Mouse (Mus musculus) embryonic facial prominence, embryonic 15.5 days (tissue): ENCODE results near the gene Tnip1. TPM values are rescaled to one million over a fixed set of nuclear protein-coding genes. Genes with fewer than 3 reads are reported as not detected.
"Not testable (repeated sequence)": the region's sequence is repeated elsewhere in the genome, so short reads cannot be mapped to it uniquely, and the experiment has no call there.

Source experiments
- ATAC-seq: fragments of 200-750 bp; cut with Nextera tagmentation; 2 replicates; pipeline ENCODE4 v1.8.0; 2017; ENCODE audit warnings: low read depth, moderate TSS enrichment; ENCODE audit not compliant: insufficient number of reproducible peaks, low FRiP score, low TSS enrichment
- H3K27ac ChIP-seq: fragments of 300-500 bp; sonication (generic); replicated peaks from 2 replicates; pipeline ENCODE4 v1.5.1; 2015; ENCODE audit warnings: mild to moderate bottlenecking, inconsistent platforms
- H3K27me3 ChIP-seq: fragments of 300-500 bp; sonication (generic); 2 replicates; pipeline ENCODE4 v1.6.1; 2015; ENCODE audit warnings: inconsistent platforms
- H3K36me3 ChIP-seq: fragments of 300-500 bp; sonication (generic); 2 replicates; pipeline ENCODE4 v1.6.1; 2015; ENCODE audit warnings: mild to moderate bottlenecking, inconsistent platforms
- H3K4me1 ChIP-seq: fragments of 300-500 bp; sonication (generic); 2 replicates; pipeline ENCODE4 v1.6.1; 2015; ENCODE audit warnings: inconsistent platforms
- H3K4me2 ChIP-seq: fragments of 300-500 bp; sonication (generic); replicated peaks from 2 replicates; pipeline ENCODE4 v1.6.1; 2015; ENCODE audit warnings: mild to moderate bottlenecking, inconsistent platforms
- H3K4me3 ChIP-seq: fragments of 300-500 bp; sonication (generic); replicated peaks from 2 replicates; pipeline ENCODE4 v1.5.1; 2015; ENCODE audit warnings: mild to moderate bottlenecking, inconsistent platforms
- H3K9ac ChIP-seq: fragments of 300-500 bp; sonication (generic); 2 replicates; pipeline ENCODE4 v1.6.1; 2015; ENCODE audit warnings: inconsistent platforms
- H3K9me3 ChIP-seq: fragments of 300-500 bp; sonication (generic); replicated peaks from 2 replicates; pipeline ENCODE4 v1.6.1; 2016; ENCODE audit warnings: inconsistent platforms
- WGBS: fragments of 180-500 bp; shearing (Covaris S2); methylation state at CpG from one replicate; pipeline ENCODE4 v1.1.7; 2015; 5-methylcytosine and 5-hydroxymethylcytosine counted together
- polyA plus RNA-seq: library from polyadenylated mRNA; unstranded; fragments of >200 nt; fragmentation: Nextera tagmentation; extraction: Ambion mirVana; gene quantifications from 2 replicates; pipeline ENCODE4 v1.2.1, GENCODE M21; 2015

The Tnip1 gene
- polyA plus RNA-seq, 1 experiment from 2014 or later = 24.5 TPM

DNA sequence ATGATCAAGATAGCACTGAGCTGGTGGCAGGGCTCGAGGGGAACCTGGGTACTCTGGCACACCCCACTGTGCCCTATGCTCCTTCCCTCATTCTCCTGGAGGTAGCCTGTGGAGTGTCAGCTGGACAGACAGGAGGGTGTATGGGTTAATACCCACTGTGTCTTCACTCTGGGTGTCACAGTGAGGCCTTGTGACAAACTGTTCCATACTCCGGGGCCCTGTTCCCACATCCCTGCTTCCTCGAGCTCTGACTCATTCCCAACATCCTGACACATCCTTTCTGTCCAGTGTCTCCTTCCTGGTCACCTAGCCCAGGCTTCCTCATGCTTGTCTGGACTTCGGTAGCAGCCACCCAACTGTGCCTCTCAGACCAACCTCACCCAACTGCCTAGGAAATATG lies 56.3 kb downstream of the Tnip1 start:
- peaks cover 11% of the 10 kb centered on the region for H3K4me1 ChIP-seq
- no peaks in the 10 kb centered on the region for H3K9me3 ChIP-seq
- 83% methylated on average over 4 of the region's 4 CpGs for WGBS
- no peak overlapping the region for H3K27ac ChIP-seq
- no peaks in the 10 kb centered on the region for H3K27me3 ChIP-seq
- no peak overlapping the region for H3K4me2 ChIP-seq
- no peak overlapping the region for H3K9ac ChIP-seq
- peaks cover 21% of the 10 kb centered on the region for H3K36me3 ChIP-seq
- no peak overlapping the region for H3K4me3 ChIP-seq
- no peak for ATAC-seq

DNA sequence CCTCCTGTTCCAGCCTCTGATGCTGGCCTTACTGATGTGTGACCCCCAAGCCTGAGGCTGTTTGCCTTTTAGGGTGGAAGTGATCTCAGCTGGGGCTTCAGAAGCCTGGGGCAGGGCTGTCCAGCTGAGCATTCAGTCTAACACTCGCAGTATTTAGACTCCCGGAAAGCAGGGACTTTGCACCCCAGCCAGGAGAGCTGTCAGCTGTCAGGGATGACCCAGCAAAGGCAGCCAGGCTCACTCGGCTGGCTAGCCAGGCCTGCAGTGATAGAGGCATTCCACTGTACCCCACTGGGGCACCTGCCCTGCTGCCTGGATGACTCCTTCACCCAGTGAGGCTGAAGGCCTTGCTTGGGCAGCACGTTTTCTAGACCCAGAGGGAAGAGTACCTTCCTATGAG lies 56.8 kb downstream of the Tnip1 start:
- Histone ChIP-seq H3K27me3 (no peaks in the 10 kb centered on the region), H3K4me2 (no peak overlapping the region), H3K9me3 (no peaks in the 10 kb centered on the region), H3K4me1 (peaks cover 11% of the 10 kb centered on the region), H3K4me3 (no peak overlapping the region), H3K9ac (no peak overlapping the region), H3K27ac (no peak overlapping the region), H3K36me3 (peaks cover 16% of the 10 kb centered on the region)
- 57% methylated on average over 4 of the region's 4 CpGs for WGBS
- ATAC-seq = no peak

DNA sequence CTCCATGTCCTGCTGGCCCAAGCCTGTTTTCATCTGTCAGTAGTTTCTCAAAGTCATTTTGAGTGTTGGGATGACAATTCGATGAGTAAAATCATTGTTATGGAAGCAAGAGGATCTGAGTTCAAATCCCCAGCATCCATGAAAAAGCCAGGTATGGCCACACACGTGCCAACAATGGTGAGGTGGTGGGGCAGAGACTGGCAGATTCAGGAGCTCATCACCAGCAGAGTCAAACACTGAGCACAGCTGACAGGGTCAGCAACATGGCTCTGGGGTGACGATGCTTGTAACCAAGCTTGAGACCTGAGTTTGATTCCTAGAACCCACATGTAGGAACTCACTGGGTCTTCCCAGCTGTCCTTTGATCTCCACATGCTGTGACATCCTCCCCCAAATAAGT lies 57.6 kb downstream of the Tnip1 start:
- no peak overlapping the region for H3K4me2 ChIP-seq
- peaks cover 8% of the 10 kb centered on the region for H3K36me3 ChIP-seq
- no peak for ATAC-seq
- no peaks in the 10 kb centered on the region for H3K27me3 ChIP-seq
- no peak overlapping the region for H3K9ac ChIP-seq
- H3K9me3 ChIP-seq = no peaks in the 10 kb centered on the region
- H3K4me3 ChIP-seq = no peak overlapping the region
- WGBS = 87% methylated on average over 3 of the region's 3 CpGs
- H3K27ac ChIP-seq = no peak overlapping the region
- H3K4me1 ChIP-seq = peaks cover 11% of the 10 kb centered on the region

DNA sequence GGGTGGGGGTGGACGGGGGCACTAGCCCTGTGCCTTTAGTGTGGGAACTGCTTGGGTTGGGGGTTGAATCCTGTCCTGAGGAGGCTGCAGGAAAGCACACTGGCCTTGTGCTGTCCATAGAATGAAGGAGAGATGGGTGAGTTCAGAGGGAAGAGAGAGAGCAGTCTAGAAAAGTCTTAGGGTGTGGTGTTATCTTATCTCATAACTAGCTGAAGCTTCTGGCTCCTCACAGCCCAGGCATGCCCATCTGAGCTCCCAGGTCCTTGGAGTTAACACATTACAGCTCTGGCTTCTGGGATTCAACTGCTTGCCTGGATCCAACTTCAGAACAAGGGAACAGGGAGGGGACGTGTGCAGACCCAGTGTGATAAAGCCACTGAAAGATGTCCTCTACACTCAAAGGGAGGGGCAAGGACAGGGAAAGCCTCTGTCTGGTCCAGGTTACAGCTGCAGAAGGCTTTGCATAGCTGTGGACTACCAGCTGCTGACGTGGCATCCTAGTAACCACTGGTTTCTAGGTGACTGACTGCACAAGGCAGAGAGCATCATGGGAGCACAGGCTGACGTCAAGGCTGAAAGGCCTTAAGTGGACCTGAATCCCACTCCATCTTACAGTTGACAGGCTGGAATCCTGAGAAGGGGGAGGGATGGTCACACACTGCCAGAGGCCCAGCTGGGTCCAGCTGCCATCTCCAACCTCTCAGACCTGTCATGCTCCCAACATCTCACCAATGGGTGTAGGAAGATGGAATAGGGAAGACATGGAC lies 58.6 kb downstream of the Tnip1 start:
- H3K27ac ChIP-seq = no peak overlapping the region
- peaks cover 11% of the 10 kb centered on the region for H3K4me1 ChIP-seq
- H3K4me3 ChIP-seq = no peak overlapping the region
- no peaks in the 10 kb centered on the region for H3K9me3 ChIP-seq
- no peak overlapping the region for H3K9ac ChIP-seq
- 56% methylated on average over 4 of the region's 4 CpGs for WGBS
- ATAC-seq = no peak
- H3K4me2 ChIP-seq = no peak overlapping the region
- H3K27me3 ChIP-seq = no peaks in the 10 kb centered on the region
- peaks cover 2% of the 10 kb centered on the region; the same call in 1 of the 2 replicates for H3K36me3 ChIP-seq

DNA sequence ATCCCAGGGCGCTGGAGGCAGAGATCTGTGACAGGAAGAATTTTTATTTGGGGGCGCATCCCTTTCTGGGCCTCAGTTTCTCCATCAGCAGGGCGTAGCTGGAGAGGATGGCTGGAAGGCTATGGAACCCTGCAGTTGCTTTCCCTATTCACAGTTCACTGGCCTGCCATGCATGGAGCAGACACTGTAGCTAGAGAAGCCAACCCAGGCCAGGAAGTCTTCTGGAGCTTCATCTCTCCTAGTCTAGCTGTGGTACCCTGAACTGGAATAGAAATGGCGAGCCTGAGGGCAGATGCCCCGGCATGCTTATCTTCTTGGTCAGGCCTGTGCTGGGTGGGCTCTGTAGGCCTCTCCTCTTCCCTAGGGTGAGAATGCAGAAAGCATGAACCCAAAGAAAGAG lies 59.4 kb downstream of the Tnip1 start:
- Histone ChIP-seq H3K4me1 (peaks cover 11% of the 10 kb centered on the region), H3K27ac (no peak overlapping the region), H3K9ac (no peak overlapping the region), H3K4me2 (peak overlapping the region; percentile 94), H3K36me3 (no peaks in the 10 kb centered on the region), H3K4me3 (peak overlapping the region; percentile 50), H3K27me3 (no peaks in the 10 kb centered on the region), H3K9me3 (no peaks in the 10 kb centered on the region)
- WGBS = 70% methylated on average over 5 of the region's 5 CpGs
- no peak for ATAC-seq

DNA sequence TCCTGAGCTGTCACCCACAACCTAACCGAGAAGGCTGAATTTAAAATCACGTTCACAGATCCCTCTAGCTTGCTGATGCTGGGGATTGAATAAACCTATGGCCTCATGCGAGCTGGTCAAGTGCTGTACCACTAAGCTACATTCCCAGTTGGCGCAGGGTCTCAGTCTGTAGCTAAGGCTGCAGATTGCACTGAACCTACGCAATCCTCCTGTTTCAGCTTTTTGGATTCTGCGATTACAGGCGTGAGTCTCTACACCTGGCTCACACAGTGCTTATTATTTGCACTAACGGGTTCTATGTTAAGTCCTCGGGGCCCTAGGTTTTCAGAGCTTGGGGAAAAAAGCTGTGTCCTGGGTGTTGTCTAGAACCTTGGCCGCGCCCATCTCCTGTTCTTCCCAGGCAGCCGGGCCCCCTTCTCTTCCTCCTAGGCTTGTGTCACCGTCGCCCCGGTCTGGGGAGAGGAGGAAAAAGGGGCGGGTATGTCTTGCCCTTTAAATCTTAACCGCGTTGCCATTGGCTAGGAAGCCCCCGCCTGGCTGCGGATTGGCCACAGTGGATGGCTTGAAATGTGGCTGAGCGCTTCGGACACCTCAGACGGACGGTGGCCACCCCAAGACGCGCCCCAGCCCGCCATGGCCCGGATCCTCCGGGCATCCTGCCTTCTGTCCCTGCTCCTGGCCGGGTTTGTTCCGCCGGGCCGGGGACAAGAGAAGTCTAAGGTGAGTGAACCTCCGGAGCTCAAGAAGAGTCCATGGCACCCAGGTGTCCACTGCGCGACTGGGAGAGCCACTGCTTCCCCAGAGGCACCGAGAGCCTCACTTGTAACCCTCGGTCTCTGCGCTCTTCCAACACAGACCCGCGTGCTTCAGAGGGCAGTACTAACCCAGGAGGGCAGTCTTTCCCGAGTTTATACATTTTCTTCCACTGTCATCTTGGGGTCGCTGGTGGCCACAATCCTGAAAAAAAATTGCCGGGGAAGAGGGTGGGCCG lies 60.1 kb downstream of the Tnip1 start, which contains the start of gene Gpx3:
Gpx3 (plus strand) TSS at position 121 of the 991 bp plus-strand sequence.
- ATAC-seq = peak; percentile 75; the same call in 1 of the 2 replicates
- Histone ChIP-seq H3K4me3 (peak within 1 kb of the TSS; percentile 50), H3K4me1 (peaks cover 11% of the 10 kb centered on the region), H3K27ac (no peak within 1 kb of the TSS), H3K27me3 (no peaks in the 10 kb centered on the region), H3K36me3 (no peaks in the 10 kb centered on the region), H3K9me3 (no peaks in the 10 kb centered on the region), H3K9ac (peak within 1 kb of the TSS; percentile 47), H3K4me2 (peak within 1 kb of the TSS; percentile 94)
- 14% methylated on average over 45 of the region's 45 CpGs for WGBS

DNA sequence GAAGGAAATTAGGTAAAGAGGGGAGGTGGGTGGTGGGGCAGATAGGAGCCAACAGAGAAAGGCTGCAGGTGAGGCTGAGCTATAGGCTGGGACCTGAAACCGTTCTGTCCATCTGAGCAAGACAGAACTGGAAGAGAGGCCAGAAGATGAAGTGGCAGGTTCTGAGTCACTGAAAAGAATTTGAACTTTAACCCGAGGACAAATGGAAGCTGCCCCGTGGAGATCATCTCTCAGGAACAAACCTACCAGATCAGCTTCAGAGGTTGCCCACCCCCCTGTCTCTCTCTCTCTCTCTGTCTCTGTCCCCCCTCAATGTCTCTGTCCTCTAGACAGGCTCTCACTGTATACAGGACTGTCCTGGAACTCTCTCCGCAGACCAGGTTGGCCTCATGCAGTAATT lies 63.1 kb downstream of the Tnip1 start:
- H3K4me3 ChIP-seq = no peak overlapping the region
- no peaks in the 10 kb centered on the region for H3K9me3 ChIP-seq
- no peaks in the 10 kb centered on the region for H3K36me3 ChIP-seq
- H3K4me2 ChIP-seq = no peak overlapping the region
- 72% methylated on average over 4 of the region's 4 CpGs for WGBS
- no peak overlapping the region for H3K9ac ChIP-seq
- ATAC-seq = no peak
- peaks cover 11% of the 10 kb centered on the region for H3K4me1 ChIP-seq
- no peaks in the 10 kb centered on the region for H3K27me3 ChIP-seq
- no peak overlapping the region for H3K27ac ChIP-seq

DNA sequence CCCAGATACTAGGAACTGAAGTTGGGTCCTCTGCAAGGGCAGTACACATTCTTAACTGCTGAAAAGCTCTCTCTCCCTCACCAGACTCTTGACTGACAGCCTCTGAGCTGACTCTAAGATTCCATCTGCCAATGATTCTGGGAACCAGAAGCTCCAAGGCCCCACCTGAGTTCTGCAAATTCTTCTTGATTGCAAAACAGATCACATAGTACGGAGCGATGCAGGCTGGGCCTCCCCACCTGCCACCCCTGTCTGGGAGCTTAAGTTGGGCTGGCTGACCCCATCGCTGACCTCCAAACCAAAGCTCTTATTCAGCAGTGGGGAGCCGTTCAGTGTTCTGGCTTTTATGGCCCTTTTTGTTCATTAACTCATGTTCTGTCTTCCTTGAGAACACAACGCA lies 65.2 kb downstream of the Tnip1 start:
- 57% methylated on average over 5 of the region's 5 CpGs for WGBS
- H3K9me3 ChIP-seq = no peaks in the 10 kb centered on the region
- no peak overlapping the region for H3K4me3 ChIP-seq
- no peak overlapping the region for H3K27ac ChIP-seq
- H3K4me1 ChIP-seq = peaks cover under 1% of the 10 kb centered on the region; the same call in 1 of the 2 replicates
- H3K36me3 ChIP-seq = no peaks in the 10 kb centered on the region
- H3K27me3 ChIP-seq = no peaks in the 10 kb centered on the region
- H3K4me2 ChIP-seq = no peak overlapping the region
- no peak for ATAC-seq
- no peak overlapping the region for H3K9ac ChIP-seq

DNA sequence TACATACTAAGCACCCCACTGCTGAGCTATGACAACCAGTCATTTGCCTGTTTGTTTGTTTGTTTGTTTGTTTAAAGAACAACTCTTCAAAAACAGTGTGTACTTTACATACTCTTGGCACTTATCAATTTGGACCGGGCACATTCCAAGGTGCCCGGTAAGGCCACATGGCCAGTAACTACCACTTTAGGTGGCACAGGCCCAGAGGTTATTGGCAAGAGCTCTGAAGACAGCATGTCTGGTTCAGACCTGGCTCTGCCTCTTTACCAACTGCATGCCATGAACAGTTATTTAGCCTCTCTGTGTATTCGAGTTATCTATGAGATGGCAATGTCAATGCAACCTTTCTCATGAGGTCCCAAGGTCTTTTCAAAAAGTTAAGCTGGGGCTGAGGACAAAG lies 66.1 kb downstream of the Tnip1 start:
- 79% methylated on average over 3 of the region's 3 CpGs for whole genome bisulfite sequencing
- H3K4me1 ChIP-seq, H3K9me3 ChIP-seq, ATAC-seq, H3K36me3 ChIP-seq, H3K27me3 ChIP-seq, H3K27ac ChIP-seq, H3K4me2 ChIP-seq, H3K4me3 ChIP-seq, H3K9ac ChIP-seq: not testable (repeated sequence)

DNA sequence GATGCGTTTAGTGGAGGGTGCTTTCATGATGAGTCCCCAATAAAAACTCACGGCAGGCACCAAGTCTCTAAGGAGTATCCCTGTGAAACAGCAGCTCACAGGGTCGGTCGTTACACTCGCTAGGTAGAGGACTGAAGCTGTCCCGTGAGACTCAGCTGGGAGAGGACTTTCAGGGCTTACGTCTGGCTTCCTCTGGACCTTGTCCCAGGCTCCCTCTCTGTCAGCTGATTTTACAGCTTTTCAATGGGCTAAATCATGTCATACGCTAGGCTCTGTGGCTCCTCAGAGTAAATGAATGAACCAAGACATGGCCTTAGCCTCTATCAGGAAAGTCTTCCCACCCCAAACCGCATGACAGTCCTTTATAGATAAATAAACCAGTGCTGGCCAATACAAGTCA lies 68.1 kb downstream of the Tnip1 start:
- 65% methylated on average over 9 of the region's 9 CpGs for WGBS

DNA sequence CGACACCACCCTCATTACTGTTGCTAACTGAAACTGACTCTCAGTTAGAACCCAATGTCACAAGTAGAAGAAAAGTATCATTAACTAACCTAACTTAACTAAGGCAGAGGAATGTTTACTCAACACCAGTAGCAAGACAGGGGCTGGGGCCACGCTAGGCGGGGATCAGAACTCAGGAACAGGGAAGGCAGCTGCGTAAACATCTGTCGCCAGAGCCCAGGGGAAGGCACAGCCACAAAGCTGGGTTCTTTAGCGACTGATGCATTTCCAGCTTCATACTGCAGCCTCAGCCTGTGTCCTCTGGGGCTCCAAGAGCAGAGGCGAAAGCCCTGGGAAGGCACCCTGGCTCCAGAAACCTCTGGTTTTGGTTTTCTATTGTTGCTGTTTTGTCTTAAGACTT lies 70.6 kb downstream of the Tnip1 start:
- no peak for ATAC-seq
- Histone ChIP-seq H3K4me2 (no peak overlapping the region), H3K9me3 (no peaks in the 10 kb centered on the region), H3K27ac (no peak overlapping the region), H3K27me3 (no peaks in the 10 kb centered on the region), H3K36me3 (no peaks in the 10 kb centered on the region), H3K4me1 (no peaks in the 10 kb centered on the region), H3K4me3 (no peak overlapping the region), H3K9ac (no peak overlapping the region)
- 43% methylated on average over 7 of the region's 7 CpGs for WGBS

More for the DNA sequence above, 68.1 kb downstream of the Tnip1 start:
- Histone ChIP-seq H3K27ac (no peak overlapping the region), H3K9ac (no peak overlapping the region), H3K9me3 (no peaks in the 10 kb centered on the region), H3K4me3 (no peak overlapping the region), H3K27me3 (no peaks in the 10 kb centered on the region), H3K36me3 (no peaks in the 10 kb centered on the region), H3K4me2 (no peak overlapping the region), H3K4me1 (no peaks in the 10 kb centered on the region)
- ATAC-seq = no peak
